Mouse (Mus musculus) cerebellum, adult 11-12 months (tissue): Measurements from ENCODE around the gene Bcl2l13.
A peak's percentile ranks its signal among the peaks of the same experiment; 100 is the strongest.
"Not testable (repeated sequence)": the region's sequence is repeated elsewhere in the genome, so short reads cannot be mapped to it uniquely, and the experiment has no call there.

Source experiments
- DNase-seq: peaks from one replicate; pipeline ENCODE4 v3.0.0; 2022

The Bcl2l13 gene

DNA sequence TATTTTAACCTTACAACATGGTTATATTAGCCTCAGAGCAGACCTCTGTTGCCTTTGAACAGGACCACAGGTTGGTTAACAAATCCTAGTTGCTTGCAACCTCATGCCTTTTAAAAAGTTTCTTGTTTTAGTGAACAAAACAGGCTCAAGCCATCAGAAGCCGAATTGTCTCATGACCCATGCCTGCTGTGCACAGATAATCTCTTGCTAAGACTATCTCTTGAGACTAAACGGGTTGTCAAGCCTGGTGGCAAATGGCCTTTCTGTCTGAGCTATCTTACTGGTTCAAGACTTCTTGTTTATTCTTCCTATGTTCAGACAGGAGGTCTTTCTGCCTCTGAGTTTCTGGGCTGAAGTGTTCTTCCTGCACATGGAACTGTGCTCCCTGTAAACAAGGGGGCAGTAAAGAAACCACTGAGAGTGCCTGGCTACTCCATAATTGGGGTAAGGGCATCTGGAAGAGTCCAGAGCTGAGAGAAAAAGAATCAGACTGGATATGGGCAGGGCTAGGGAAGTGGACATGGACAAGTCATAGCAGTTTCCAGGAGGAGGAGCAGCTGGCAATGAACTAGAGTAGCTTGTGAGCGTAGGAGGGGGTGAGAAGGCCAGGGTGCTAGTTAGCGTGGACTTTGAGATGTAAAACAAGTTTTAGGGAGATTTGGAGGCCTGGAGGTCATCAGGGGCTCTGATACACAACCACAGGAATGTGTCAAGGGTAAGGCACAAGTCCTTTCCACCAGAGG, 5.0 kb upstream of the Bcl2l13 start:
- no peak for DNase-seq

DNA sequence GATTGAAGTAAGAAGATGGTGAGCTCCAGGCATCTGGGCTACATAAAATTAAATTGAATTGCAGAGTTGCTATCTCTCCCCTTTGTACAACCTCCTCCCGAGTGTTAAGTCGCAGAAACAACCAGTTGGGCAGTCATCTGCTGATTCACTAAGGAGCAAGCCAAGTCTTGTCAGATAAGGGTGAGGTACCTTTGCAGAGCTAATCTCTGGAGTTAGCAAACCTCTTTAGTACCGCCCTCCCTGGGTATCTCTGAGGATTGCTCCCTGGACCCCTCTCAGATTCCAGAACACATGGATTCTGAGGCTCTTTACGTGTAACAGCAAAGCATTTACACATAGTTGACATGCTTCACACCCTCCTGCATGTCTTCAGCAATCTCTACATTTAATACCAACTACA, 3.9 kb upstream of the Bcl2l13 start:
- DNase-seq: no peak

DNA sequence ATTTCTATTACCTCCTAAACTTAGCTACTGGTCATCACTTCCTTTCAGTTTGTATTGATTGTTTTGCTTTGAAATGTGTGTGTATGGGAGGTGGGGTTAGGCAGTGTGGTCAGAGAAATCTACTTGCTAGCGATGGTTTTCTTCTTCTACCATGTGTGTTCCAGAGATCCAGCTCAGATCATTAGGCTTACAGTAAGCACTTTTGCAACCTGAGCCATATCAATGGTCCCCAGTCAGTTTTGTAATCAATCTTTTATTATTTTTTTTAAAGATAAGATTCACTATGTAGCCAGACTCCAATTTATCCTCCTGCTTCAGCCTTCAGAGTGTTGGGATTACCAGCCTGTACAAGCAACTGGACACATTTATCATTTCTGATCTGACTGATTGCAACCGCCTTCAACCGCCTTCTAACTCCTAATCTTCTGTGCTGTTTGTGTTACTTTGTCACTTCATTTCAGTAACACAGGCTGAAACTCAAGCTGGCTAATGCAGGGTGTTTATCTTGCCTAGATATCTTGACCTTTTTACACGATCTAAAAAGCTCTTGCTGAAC, 1.2 kb upstream of the Bcl2l13 start:
- DNase-seq: no peak

DNA sequence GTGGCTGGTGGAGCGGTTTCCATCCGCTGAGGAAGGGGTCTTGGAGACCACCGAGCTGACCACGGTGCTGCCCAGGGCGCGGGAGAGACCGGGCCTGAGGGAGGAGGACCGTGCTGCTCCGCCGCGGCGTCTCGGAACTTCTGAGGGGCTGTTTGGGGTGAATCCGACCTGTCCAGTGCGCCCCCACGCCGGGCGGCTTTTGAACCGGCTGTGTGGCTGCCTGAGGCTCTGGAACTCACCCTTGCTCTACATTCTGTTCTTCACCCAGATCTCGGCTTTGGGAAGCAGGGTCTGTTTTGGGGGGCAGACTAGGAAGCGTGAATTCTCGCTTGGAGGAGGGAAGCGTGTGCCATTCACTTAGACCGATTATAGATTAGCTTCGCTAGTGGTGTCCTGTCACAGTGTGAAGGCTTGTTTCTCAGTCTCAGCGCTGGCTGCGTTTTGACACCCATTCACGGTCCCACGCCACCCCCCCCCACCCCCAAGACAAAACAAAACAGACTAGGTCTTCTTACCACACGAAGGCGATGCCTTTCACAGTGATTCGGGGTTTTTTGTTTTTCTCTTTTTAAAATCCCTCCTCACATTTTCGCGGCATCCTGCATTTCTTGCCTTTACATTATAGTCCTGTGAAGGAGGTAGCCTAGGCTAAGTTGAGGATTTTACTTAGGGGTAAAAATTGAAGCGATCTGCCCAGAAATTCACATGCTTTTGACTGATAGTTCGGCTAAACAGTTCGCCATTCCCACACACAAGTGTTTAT, 558 bp downstream of the Bcl2l13 start:
- no peak for DNase-seq

DNA sequence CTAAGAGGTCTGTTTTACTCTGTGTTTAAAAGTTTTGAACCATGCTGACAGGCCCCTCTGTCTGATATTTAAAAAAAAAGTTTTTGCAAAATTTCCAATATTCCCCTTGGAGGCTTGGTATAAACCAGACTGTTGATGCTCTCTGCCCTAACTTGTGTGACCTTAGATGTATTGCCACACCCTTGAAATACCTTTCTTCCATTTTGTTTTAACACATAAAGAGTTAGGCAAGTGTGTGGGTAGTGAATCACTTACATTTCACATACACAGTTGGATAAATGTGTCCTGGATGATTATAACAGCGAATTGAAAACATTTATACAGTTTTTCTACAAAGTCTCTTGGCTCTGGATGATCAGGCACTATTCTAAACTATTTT, 1.1 kb downstream of the Bcl2l13 start:
- no peak for DNase-seq

DNA sequence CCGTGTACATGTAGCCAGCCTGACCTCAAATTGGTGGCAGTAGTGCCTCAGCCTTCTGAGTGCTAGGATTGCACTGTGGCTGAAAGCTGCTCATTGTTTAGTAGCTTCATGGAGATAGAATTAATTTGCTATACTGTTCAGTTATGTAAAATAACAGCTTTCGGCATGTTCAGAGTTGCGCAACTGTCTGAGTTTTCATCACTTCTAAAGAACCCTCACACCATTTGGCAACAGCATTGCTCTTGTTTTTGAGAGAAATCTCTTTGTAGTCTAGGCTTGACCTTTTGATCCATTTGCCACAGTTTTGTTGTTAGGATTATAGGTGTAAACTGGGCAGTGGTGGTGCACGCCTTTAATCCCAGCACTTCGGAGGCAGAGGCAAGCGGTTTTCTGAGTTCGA, 4.2 kb downstream of the Bcl2l13 start:
- no peak for DNase-seq

DNA sequence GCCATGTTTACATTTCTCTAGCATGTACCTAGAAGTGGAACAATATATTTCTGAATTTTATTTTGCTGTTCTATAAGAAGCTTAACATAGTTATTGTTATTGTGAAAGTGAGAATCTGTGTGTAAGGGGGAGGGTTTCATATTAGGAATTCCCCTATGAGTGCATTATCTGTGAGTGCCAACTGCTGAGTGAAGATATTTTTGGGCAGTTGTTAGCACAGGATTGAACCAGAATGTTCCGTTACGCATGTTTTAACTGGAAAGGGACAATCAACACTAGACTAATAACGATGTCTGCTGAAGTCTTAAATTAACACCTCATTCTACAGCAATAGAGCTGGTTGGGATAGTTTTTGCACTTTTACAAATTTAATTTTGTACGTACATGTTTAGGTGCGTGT, 5.7 kb downstream of the Bcl2l13 start:
- no peak for DNase-seq

DNA sequence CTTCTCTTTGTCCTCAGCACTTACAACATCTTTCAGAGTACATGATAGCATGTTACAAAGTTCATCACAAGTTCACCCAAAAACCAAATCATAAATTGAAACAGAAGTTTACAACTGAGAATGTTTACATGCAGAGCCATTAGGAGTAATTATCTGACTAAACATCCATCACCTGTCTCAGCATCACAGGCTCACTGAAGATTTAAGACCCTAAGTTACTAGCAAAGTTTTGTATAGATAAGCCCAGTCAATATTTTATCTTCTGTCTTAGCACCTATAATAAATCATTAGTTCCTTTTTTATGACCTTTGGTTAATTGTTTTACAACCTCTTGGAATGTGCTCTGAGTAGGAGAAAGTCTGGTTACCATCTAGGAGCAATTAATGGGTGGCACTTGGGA, 14.7 kb downstream of the Bcl2l13 start:
- not testable (repeated sequence) for DNase-seq

DNA sequence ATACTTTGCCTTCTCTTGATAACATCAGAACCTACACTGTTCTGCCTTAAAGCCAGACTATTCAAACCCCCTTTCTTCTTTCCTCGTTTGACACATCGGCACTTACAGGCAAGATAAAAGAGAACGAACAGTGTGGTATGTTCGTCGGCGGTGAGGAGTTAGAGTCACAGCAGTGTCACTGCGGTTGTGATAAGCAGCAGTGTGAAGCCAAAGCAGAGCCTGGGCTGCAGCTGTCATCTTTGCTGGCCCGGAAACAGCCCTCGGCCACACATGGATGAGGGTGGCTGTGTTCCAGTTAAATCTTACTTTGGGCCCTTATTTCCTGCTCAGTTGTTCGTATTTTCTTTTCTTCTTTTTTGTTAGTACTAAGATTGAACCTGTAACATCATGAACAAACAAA, 18.4 kb downstream of the Bcl2l13 start:
- DNase-seq: no peak

DNA sequence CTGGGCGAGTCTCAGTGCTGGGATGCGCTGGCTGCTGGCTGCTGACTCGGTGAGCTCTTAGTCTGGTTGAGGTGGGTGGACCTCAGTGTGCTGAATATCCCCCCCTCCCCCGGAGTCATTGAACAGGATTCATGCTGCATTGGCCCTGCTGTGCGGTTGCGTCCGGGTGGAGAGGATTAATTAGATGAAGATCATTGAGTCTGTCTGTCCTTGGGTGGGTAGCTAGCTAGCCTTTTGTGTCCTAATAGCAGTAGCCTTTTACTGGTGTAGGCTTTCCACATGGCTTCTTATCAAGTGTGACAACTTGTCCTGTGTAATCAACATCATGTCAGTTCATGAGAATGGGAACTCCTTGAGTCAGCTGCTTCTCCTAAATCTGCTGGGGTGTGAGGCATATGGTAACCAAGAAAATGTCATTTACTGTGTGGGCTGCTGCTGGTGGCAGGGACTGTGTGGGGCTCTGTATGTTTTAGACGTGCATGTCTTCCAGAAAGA, 22.3 kb downstream of the Bcl2l13 start:
- no peak for DNase-seq

DNA sequence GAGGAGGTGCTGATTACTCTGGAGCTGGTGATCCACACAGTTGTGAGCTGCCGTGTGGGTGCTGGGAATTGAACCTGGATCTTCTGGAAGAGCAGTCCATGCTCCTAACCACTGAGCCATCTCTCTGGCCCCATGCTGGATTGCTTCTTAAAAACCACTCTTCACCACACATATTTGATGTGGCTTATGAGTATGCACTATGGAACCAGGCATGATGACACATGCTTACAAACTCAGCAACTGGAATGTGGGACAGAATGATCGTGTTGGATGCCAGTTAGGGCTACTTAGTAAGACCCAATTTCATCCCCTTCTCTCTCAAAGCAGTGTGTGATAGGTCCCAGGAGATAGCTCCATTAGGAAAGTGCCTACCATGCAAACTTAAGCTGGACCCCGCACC, 24.1 kb downstream of the Bcl2l13 start:
- no peak for DNase-seq

DNA sequence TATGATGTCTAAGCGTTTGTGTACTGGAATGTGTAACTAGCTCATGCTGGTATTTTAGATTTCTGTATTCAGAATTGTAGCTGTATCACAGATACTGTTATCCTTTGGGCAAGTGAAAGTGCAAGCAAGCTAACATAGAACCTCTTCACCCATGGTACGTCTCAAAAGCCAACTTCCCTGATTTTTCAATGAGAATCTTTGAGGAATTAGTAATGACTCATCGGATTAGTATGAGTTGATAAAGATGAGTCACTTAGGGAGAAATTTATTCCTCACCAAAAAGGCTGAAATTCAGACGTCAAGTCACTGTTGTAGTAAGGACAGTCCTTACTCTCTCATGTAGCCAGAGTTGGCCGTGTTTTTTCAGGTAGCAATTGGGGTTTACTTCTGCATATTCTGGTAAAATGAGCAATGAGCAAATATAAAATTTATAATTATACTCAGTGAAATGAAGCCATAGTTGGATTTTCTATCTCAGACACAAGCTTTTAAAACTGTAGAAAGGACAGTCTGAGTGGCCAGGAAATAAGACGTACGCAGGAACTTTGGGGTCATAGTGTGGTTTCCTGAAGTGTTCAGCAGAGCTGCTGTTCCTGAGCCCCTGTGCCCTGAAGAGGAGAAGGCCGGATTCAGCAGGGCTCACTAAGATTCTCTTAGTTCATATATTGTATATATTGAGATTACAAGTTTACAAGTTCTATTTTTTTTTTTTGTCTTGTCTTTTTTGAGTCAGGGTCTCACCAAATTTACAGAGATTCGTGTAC, 30.2 kb downstream of the Bcl2l13 start:
- no peak for DNase-seq

DNA sequence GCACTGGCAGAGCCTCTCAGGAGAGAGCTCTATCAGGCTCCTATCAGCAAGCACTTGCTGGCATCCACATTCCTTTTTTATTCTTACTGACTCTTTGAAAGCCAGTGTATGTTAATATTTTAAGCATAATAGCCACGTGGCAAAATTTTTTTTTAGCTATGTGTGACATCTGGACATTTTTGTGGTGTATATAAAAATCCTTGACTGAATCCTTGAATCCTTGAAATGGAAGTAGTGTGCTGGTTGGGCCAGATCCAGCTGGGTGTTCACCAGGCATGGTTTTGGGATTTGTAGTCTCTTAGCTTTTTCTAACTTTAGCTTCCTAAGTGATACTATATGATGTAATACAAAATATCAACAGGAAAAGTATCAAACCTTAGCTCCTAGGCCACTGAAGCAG, 32.8 kb downstream of the Bcl2l13 start:
- no peak for DNase-seq

DNA sequence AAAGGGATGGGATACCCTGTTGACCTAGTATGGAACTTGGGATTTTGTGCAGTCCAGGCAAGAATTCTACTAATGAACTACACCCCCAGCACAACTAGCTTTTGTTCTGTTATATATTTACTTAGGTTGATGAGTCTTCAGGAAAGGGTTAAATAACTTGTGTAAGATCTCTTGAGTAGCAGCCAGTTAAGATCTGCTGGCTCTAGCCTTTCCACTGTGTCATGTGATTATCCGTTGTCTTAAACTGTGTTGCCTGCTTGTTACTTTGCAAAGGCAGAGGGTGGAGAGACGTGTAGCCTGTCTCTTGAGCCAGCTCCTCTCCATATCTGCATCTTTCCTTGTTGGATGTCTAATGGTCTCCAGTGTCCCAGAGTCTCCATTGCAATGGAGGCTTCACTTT, 35.3 kb downstream of the Bcl2l13 start:
- no peak for DNase-seq

DNA sequence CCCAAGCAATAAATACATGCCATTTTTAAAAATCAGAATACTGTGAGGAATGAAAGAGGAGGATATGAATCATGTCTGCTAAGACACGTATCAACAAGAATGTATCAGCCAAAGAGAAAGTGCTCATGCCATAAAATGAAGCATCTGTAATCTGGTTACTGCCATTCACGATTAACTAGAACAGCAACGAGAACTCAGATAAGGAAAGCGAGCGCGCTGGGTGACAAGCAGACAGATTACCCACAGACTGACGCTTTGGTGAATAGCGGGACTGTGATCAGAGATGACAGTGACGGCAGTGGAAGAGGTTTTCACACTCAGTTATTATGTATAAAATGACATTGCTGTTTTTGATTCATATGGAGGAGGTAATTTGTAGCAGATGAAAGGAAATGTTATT, 37.9 kb downstream of the Bcl2l13 start:
- no peak for DNase-seq

DNA sequence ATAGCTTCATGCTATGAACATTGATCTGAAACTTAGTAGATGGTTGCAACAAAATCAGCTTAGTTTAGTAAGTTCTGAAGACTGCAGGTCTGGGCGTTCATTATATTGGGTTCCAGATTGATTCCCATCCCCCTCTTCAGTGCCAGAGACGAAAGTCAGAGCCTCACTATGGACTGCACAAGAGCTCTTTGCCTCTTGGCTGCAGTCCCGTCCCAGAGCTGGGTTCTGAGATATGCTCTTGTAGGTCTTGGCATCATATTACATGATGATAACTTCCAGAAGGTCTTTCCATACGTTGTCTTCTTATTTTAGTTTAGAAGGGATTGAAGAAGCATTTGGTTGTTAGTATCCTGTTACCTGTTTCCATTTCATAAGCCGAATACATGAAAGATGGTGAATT, 43.0 kb downstream of the Bcl2l13 start:
- no peak for DNase-seq

DNA sequence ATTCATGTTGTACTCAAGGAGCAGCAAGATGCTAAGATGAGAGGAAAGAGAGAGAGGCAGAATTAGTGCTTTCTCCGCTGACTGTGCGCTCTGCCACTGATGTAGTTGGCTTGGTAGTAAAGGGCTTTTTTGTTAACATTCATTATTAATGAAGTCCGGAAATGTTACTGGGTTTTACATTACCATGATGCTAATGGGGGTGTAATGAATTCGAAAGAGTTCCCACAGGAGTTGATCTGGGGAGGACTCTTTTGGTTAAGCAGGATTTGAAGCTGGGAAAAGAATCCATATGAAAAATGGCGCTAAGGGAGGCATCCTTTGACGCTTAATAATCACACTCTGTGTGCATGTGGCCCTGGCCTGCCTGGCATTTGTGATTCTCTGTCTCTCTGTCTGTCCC, 48.4 kb downstream of the Bcl2l13 start:
- no peak for DNase-seq

DNA sequence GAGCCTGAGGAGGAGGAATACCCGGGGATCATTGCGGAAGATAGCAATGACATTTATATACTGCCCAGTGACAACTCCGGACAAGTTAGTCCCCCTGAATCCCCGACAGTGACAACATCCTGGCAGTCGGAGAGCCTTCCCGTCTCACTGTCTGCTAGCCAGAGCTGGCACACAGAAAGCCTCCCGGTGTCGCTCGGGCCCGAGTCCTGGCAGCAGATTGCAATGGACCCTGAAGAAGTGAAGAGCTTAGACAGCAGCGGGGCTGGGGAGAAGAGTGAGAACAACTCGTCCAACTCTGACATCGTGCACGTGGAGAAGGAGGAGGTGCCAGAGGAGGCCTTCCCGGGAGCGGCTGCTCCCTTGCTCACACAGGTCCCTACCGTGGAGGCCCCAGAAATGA, 50.7 kb downstream of the Bcl2l13 start:
- no peak for DNase-seq

DNA sequence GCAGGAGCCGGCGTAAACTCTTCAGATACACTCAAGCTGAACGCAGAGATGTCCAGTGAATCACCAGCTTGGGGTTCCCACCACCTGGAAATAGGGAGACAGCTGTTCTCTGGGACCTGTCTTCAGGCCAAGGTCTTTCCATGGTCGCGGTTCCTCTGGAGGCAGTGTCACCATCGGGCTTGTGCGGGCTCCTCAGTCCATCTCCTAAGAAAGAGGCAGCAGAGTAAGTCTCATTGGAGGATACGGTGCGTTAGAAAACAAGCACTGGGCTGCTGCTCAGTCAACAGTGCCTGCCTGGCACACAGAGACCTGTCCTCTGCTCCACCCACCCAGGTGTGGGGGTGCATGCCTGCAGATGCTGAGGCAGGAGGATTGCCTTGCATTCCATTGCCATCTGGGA, 58.1 kb downstream of the Bcl2l13 start:
- no peak for DNase-seq

DNA sequence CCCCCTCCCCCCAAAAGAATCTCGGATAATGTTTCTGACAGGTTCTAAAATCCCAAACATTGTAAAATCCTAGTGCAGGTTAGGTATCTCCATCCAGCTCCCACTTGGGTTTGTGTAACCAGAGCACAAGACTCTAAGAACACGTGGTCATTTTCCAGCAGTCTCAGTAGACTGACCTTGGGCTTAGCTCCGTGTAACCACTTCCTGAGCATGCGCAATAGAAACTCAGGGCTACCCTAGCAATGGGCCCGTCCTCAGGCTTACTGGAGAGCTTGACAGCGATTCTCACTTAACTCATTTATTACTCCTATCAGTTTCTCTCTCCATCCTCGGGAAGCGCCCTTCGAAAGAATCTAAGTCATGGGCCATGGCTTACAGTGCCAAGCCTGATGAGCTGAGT, 58.5 kb downstream of the Bcl2l13 start:
- DNase-seq: no peak

DNA sequence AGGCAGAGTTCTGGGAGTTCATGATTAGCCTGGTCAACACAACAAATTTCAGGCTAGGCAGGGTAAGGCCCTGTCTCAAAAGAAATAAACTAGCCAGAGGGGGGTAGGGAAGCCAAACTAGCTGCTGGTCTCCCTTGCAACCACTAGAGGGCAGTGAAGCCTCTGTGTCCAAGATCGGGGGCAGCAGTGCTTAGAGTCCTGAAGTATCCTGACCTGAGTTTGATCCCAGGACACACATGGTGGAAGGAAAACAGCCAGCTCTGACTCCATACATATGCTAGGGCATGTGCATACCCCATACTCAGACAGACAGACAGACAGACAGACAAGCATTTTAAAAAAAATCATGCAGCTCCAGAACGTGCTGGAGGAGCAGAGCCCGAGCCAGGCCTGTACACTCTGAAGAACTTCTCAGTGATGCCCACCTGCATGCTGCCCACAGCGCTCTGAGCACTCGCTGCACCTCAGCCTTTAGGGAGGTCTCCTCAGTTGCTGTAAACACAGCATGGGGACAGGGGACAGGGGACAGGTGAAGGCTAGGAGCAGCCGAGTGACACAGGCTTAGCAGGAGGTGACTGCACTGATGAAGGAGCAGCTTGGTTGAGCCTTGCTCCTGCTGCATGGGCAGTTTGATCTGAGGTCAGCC, 62.3 kb downstream of the Bcl2l13 start:
- peak; percentile 16 for DNase-seq

DNA sequence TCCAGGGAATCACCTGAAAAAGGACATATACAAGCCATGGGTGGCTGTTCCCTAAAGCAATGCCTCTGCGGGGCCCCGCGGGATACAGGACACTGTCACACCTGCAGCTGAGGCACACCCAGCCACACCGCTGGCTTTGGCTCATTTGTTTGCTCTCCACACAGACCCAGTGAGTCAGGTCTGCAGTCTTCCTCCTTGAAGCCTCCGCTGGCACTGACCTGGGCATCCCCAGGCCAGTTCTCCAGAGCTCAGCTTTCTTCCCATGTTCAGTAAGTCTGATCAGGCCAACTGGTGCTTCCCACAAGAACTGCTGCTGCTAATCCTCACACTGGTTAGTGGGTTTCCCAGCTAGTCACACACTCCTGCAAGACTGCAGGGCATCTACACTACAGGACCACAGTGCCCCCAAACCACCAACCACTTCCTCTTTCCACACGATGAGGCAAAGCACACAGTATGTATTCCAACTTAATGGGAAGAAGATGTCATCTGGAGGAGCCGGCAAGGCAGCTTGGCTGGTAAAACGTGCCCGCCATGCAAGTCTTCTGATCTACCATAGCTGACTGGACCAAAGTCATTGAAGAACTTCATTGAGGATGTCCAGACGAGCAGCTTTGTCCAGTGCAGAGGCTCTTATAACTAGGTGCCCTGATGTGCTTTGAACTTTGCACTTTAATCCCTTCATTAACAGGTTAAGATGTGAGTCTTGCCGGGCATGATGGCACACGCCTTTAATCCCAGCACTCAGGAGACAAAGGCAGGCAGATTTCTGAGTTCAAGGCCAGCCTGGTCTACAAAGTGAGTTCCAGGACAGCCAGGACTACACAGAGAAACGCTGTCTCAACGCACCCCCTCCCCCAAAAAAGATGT, 66.0 kb downstream of the Bcl2l13 start:
- DNase-seq: no peak
